Mouse (Mus musculus) liver, adult 2 months (tissue): Measurements from ENCODE around the gene Sgpp1.

Experiments used
- CTCF ChIP-seq: fragments of 200-500 bp; IDR thresholded peaks from 2 replicates; pipeline ENCODE4 v1.5.1; 2011; ENCODE audit warnings: low read depth, low read length, control low read depth
- POLR2A ChIP-seq: fragments of 200-500 bp; IDR thresholded peaks from 2 replicates; pipeline ENCODE4 v1.6.1; 2011; ENCODE audit warnings: low read length, control low read depth; ENCODE audit not compliant: insufficient read depth; ENCODE audit errors: extremely low read depth

- TF ChIP-seq CTCF (no peak), POLR2A (no peak)
Measured at GRCm38 (mm10) chr12:75727333-75728125, 8.0 kb downstream of the Sgpp1 start.
